Mouse (Mus musculus) midbrain, embryonic 11.5 days (tissue): ENCODE data around the gene Naga. TPM values are rescaled to one million over a fixed set of nuclear protein-coding genes. Genes with fewer than 3 reads are reported as not detected.

Source experiments
- ATAC-seq: fragments of 200-750 bp; cut with Nextera tagmentation; 2 replicates; pipeline ENCODE4 v1.8.0; 2017; ENCODE audit warnings: moderate TSS enrichment, moderate library complexity; ENCODE audit not compliant: low FRiP score
- DNase-seq: peaks from one replicate; pipeline ENCODE4 v3.0.0; 2015; ENCODE audit warnings: low spot score; ENCODE audit errors: missing footprints
- H3K27ac ChIP-seq: fragments of 300-500 bp; sonication (generic); 2 replicates; pipeline ENCODE4 v1.5.1; 2014; ENCODE audit warnings: low read depth, low read length
- H3K27me3 ChIP-seq: fragments of 300-500 bp; sonication (generic); 2 replicates; pipeline ENCODE4 v1.6.1; 2014; ENCODE audit warnings: mild to moderate bottlenecking, low read length, moderate library complexity, mixed read lengths; ENCODE audit not compliant: control insufficient read depth, insufficient read depth
- H3K36me3 ChIP-seq: fragments of 300-500 bp; sonication (generic); 2 replicates; pipeline ENCODE4 v1.6.1; 2014; ENCODE audit warnings: mild to moderate bottlenecking, low read length, moderate library complexity, mixed read lengths; ENCODE audit not compliant: control insufficient read depth, insufficient read depth
- H3K4me1 ChIP-seq: fragments of 300-500 bp; sonication (generic); 2 replicates; pipeline ENCODE4 v1.6.1; 2014; ENCODE audit warnings: low read length; ENCODE audit not compliant: control insufficient read depth, insufficient read depth
- H3K4me2 ChIP-seq: fragments of 300-500 bp; sonication (generic); 2 replicates; pipeline ENCODE4 v1.6.1; 2014; ENCODE audit warnings: mild to moderate bottlenecking, moderate library complexity
- H3K4me3 ChIP-seq: fragments of 300-500 bp; sonication (generic); 2 replicates; pipeline ENCODE4 v1.5.1; 2014; ENCODE audit warnings: low read depth, low read length
- H3K9ac ChIP-seq: fragments of 300-500 bp; sonication (generic); 2 replicates; pipeline ENCODE4 v1.6.1; 2014; ENCODE audit warnings: low read length
- H3K9me3 ChIP-seq: fragments of 300-500 bp; sonication (generic); 2 replicates; pipeline ENCODE4 v1.6.1; 2016; ENCODE audit warnings: low read length; ENCODE audit not compliant: control insufficient read depth
- WGBS: fragments of 180-500 bp; shearing (Covaris S2); extraction: QIAGEN DNeasy Blood & Tissue Kit; methylation state at CpG from one replicate; pipeline ENCODE4 v1.1.7; 2014; 5-methylcytosine and 5-hydroxymethylcytosine counted together
- polyA plus RNA-seq: library from polyadenylated mRNA; unstranded; fragments of >200 nt; fragmentation: Nextera tagmentation; extraction: Ambion mirVana; gene quantifications from 2 replicates; pipeline ENCODE4 v1.2.1, GENCODE M21; 2014

The Naga gene
- polyA plus RNA-seq, 1 experiment from 2014 or later: 20.6 TPM

DNA sequence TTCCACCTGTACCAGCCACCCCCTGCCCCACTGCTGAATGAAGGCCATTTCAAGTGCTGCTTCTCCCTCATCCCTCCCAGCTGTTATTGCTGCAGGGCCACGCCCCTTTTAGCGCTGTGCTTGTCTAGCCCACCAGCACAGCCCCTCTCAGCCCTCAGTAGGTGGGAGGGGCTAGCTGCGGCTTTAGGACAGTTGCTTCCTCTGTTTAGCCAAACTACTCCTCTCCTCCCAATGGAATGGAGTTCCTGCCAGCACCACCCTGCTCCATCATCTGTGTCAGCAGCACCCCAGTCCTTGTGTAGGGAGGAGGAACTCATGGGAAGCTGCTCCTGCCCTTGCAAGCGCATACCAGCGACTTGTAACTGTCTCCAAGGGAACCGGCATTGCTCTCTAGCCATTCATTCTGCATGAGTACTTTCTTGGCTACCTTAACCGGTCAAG is 45.4 kb downstream of the Naga start:
- Histone ChIP-seq H3K4me3 (no peak overlapping the region), H3K27ac (peak overlapping the region; percentile 44; the same call in 1 of the 2 replicates), H3K4me2 (peak overlapping the region; percentile 17; the same call in 1 of the 2 replicates), H3K9ac (no peak overlapping the region), H3K36me3 (peaks cover 17% of the 10 kb centered on the region), H3K9me3 (no peaks in the 10 kb centered on the region), H3K4me1 (peaks cover 22% of the 10 kb centered on the region), H3K27me3 (no peaks in the 10 kb centered on the region)
- WGBS: 3% methylated on average over 7 of the region's 7 CpGs
- DNase-seq: peak; percentile 94
- ATAC-seq: peak; percentile 87

GRCm38 (mm10) chr15:82292851-82293250 is 45.9 kb downstream of the Naga start:
- H3K27ac ChIP-seq: peak overlapping the region; percentile 44; the same call in 1 of the 2 replicates
- H3K4me2 ChIP-seq: peak overlapping the region; percentile 17; the same call in 1 of the 2 replicates
- H3K36me3 ChIP-seq: peaks cover 17% of the 10 kb centered on the region
- H3K4me3 ChIP-seq: no peak overlapping the region
- no peaks in the 10 kb centered on the region for H3K9me3 ChIP-seq
- ATAC-seq (peak; percentile 62), DNase-seq (no peak)
- H3K27me3 ChIP-seq: no peaks in the 10 kb centered on the region
- H3K9ac ChIP-seq: no peak overlapping the region
- WGBS: 21% methylated on average over 5 of the region's 5 CpGs
- H3K4me1 ChIP-seq: peaks cover 22% of the 10 kb centered on the region

GRCm38 (mm10) chr15:82290252-82290651 is 48.5 kb downstream of the Naga start:
- peaks cover 22% of the 10 kb centered on the region for H3K4me1 ChIP-seq
- H3K9me3 ChIP-seq: no peaks in the 10 kb centered on the region
- no peaks in the 10 kb centered on the region for H3K27me3 ChIP-seq
- DNase-seq (no peak), ATAC-seq (no peak)
- H3K27ac ChIP-seq: no peak overlapping the region
- H3K4me2 ChIP-seq: no peak overlapping the region
- WGBS: 92% methylated on average over 7 of the region's 7 CpGs
- no peak overlapping the region for H3K4me3 ChIP-seq
- no peak overlapping the region for H3K9ac ChIP-seq
- H3K36me3 ChIP-seq: peaks cover 37% of the 10 kb centered on the region

- WGBS: 73% methylated on average over 12 of the region's 12 CpGs
- no peaks in the 10 kb centered on the region for H3K4me1 ChIP-seq
- H3K27ac ChIP-seq: no peak overlapping the region
- no peaks in the 10 kb centered on the region for H3K27me3 ChIP-seq
- DNase-seq: no peak
- H3K9ac ChIP-seq: no peak overlapping the region
- H3K9me3 ChIP-seq: no peaks in the 10 kb centered on the region
- peaks cover 53% of the 10 kb centered on the region for H3K36me3 ChIP-seq
- no peak overlapping the region for H3K4me2 ChIP-seq
- H3K4me3 ChIP-seq: no peak overlapping the region
- ATAC-seq: no peak
These were observed 52.6 kb downstream of the Naga start for GRCm38 (mm10) chr15:82286157-82286556.

DNA sequence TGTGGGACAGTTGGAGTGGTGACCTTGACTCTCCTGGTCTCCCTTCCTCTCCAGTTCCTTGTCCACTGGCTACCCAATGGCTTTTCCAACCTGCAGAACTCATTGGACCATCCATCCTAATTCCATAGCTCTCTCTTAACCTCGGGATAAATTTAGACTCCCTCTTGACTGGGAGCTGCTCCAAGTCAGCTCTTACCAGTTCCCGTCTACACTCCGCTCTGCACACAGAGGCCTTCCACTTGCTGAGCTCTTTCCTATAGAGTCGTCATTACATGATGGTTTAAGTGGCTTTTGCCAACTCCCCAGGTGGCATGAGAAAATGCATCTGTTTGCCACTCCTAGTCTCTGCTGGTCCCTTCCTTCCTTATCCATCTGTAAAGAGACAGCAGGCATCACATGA is 58.1 kb downstream of the Naga start:
- no peak overlapping the region for H3K27ac ChIP-seq
- peaks cover 30% of the 10 kb centered on the region for H3K36me3 ChIP-seq
- WGBS: 89% methylated on average over 4 of the region's 4 CpGs
- peaks cover 15% of the 10 kb centered on the region for H3K4me1 ChIP-seq
- DNase-seq (no peak), ATAC-seq (no peak)
- no peak overlapping the region for H3K9ac ChIP-seq
- H3K4me2 ChIP-seq: no peak overlapping the region
- no peaks in the 10 kb centered on the region for H3K9me3 ChIP-seq
- H3K4me3 ChIP-seq: no peak overlapping the region
- H3K27me3 ChIP-seq: no peaks in the 10 kb centered on the region

Other genes starting within 250 kb of the Naga start
- 17.2 and 18.5 TPM in 2 replicates for gene Ccdc134, start 211.0 kb downstream of the Naga start, polyA plus RNA-seq
- gene Srebf2, start 191.7 kb downstream of the Naga start, polyA plus RNA-seq: 148 and 170 TPM in 2 replicates
- 0.14 and 0.57 TPM in 2 replicates for gene Shisa8, start 126.1 kb downstream of the Naga start, polyA plus RNA-seq
- 0.07 and 0.17 TPM in 2 replicates for gene Tnfrsf13c, start 114.6 kb downstream of the Naga start, polyA plus RNA-seq
- 79.2 and 89.1 TPM in 2 replicates for gene Cenpm, start 94.2 kb downstream of the Naga start, polyA plus RNA-seq
- gene 1500009C09Rik, start 86.5 kb downstream of the Naga start, polyA plus RNA-seq: 1.0 and 1.4 TPM in 2 replicates
- gene Sept3, start 64.0 kb downstream of the Naga start, polyA plus RNA-seq: 163 and 169 TPM in 2 replicates
- 0.11 TPM in 1 of 2 replicates, not detected in the other for gene Wbp2nl, start 40.0 kb downstream of the Naga start, polyA plus RNA-seq
- 3.4 and 4.3 TPM in 2 replicates for gene Pheta2, start within 50 bp of the Naga start, polyA plus RNA-seq
- 253 and 268 TPM in 2 replicates for gene Smdt1, start within 50 bp of the Naga start, polyA plus RNA-seq
- 290 and 293 TPM in 2 replicates for gene Ndufa6, start 15.4 kb upstream of the Naga start, polyA plus RNA-seq
- gene Cyp2d22, start 41.3 kb upstream of the Naga start, polyA plus RNA-seq: 1.7 and 1.9 TPM in 2 replicates
- not detected in 2 replicates for gene Cyp2d11, start 55.1 kb upstream of the Naga start, polyA plus RNA-seq
- gene Cyp2d10, start 68.3 kb upstream of the Naga start, polyA plus RNA-seq: not detected in 2 replicates
- gene Cyp2d9, start 94.5 kb upstream of the Naga start, polyA plus RNA-seq: not detected in 2 replicates
- not detected in 2 replicates for gene Cyp2d12, start 216.1 kb upstream of the Naga start, polyA plus RNA-seq